Mouse (Mus musculus) embryonic facial prominence, embryonic 10.5 days (tissue): ENCODE data around the gene Klhl29. TPM values are rescaled to one million over a fixed set of nuclear protein-coding genes. Genes with fewer than 3 reads are reported as not detected.

ENCODE experiments used
- DNase-seq: peaks from one replicate; pipeline ENCODE4 v3.0.0-alpha.2; 2017; ENCODE audit warnings: low spot score
- H3K27ac ChIP-seq: fragments of 300-500 bp; sonication (generic); replicated peaks from 2 replicates; pipeline ENCODE4 v1.5.1; 2016; ENCODE audit warnings: mild to moderate bottlenecking
- H3K27me3 ChIP-seq: fragments of 300-500 bp; sonication (generic); replicated peaks from 2 replicates; pipeline ENCODE4 v1.6.1; 2016; ENCODE audit warnings: low read depth, mild to moderate bottlenecking; ENCODE audit not compliant: poor library complexity, severe bottlenecking
- H3K36me3 ChIP-seq: fragments of 300-500 bp; sonication (generic); replicated peaks from 2 replicates; pipeline ENCODE4 v1.6.1; 2016; ENCODE audit warnings: mild to moderate bottlenecking, moderate library complexity
- H3K4me1 ChIP-seq: fragments of 300-500 bp; sonication (generic); 2 replicates; pipeline ENCODE4 v1.6.1; 2016
- H3K4me3 ChIP-seq: fragments of 300-500 bp; sonication (generic); 2 replicates; pipeline ENCODE4 v1.5.1; 2016; ENCODE audit warnings: mild to moderate bottlenecking, moderate library complexity
- H3K9me3 ChIP-seq: fragments of 300-500 bp; sonication (generic); 2 replicates; pipeline ENCODE4 v1.6.1; 2016; ENCODE audit warnings: mild to moderate bottlenecking
- WGBS: fragments of 180-500 bp; shearing (Covaris S2); methylation state at CpG from one replicate; pipeline ENCODE4 v1.1.7; 2016; 5-methylcytosine and 5-hydroxymethylcytosine counted together
- polyA plus RNA-seq: library from polyadenylated mRNA; unstranded; fragments of >200 nt; fragmentation: Nextera tagmentation; extraction: Ambion mirVana; gene quantifications from 2 replicates; pipeline ENCODE4 v1.2.1, GENCODE M21; 2016

Klhl29 gene
- polyA plus RNA-seq, 1 experiment from 2014 or later = 1.00 TPM

GRCm38 (mm10) chr12:5255079-5255478 is 120.4 kb downstream of the Klhl29 start:
- no peak overlapping the region for H3K4me3 ChIP-seq
- no peaks in the 10 kb centered on the region for H3K9me3 ChIP-seq
- no peak overlapping the region for H3K27ac ChIP-seq
- H3K36me3 ChIP-seq = no peaks in the 10 kb centered on the region
- WGBS = 57% methylated on average over 9 of the region's 9 CpGs
- DNase-seq = no peak
- no peaks in the 10 kb centered on the region for H3K27me3 ChIP-seq
- H3K4me1 ChIP-seq = peaks cover 57% of the 10 kb centered on the region

- H3K4me1 ChIP-seq = peaks cover 63% of the 10 kb centered on the region
- H3K9me3 ChIP-seq = no peaks in the 10 kb centered on the region
- 82% methylated on average over 4 of the region's 4 CpGs for WGBS
- no peaks in the 10 kb centered on the region for H3K27me3 ChIP-seq
- H3K36me3 ChIP-seq = no peaks in the 10 kb centered on the region
- DNase-seq = no peak
- no peak overlapping the region for H3K4me3 ChIP-seq
- no peak overlapping the region; the same call in 1 of the 2 replicates for H3K27ac ChIP-seq
These were observed 121.1 kb downstream of the Klhl29 start for GRCm38 (mm10) chr12:5254246-5254982.

GRCm38 (mm10) chr12:5253289-5254005 is 122.0 kb downstream of the Klhl29 start:
- Histone ChIP-seq H3K27me3 (no peaks in the 10 kb centered on the region), H3K36me3 (no peaks in the 10 kb centered on the region), H3K27ac (peak overlapping the region; percentile 65), H3K4me1 (peaks cover 68% of the 10 kb centered on the region), H3K4me3 (no peak overlapping the region), H3K9me3 (no peaks in the 10 kb centered on the region)
- DNase-seq = no peak
- 76% methylated on average over 10 of the region's 10 CpGs for WGBS

- no peak overlapping the region for H3K4me3 ChIP-seq
- no peak for DNase-seq
- H3K9me3 ChIP-seq = no peaks in the 10 kb centered on the region
- 70% methylated on average over 2 of the region's 2 CpGs for WGBS
- H3K4me1 ChIP-seq = peaks cover 74% of the 10 kb centered on the region
- no peaks in the 10 kb centered on the region for H3K36me3 ChIP-seq
- H3K27ac ChIP-seq = no peak overlapping the region
- H3K27me3 ChIP-seq = no peaks in the 10 kb centered on the region
These were observed 122.9 kb downstream of the Klhl29 start for GRCm38 (mm10) chr12:5252569-5252968.

- DNase-seq = peak; percentile 48
- Histone ChIP-seq H3K27me3 (no peaks in the 10 kb centered on the region), H3K9me3 (no peaks in the 10 kb centered on the region), H3K4me1 (peaks cover 78% of the 10 kb centered on the region), H3K36me3 (no peaks in the 10 kb centered on the region), H3K4me3 (no peak overlapping the region), H3K27ac (peak overlapping the region; percentile 60)
- 12% methylated on average over 7 of the region's 7 CpGs for WGBS
These were observed 125.4 kb downstream of the Klhl29 start for GRCm38 (mm10) chr12:5250042-5250441.

GRCm38 (mm10) chr12:5249068-5249467 is 126.4 kb downstream of the Klhl29 start:
- no peaks in the 10 kb centered on the region for H3K27me3 ChIP-seq
- 80% methylated on average over 13 of the region's 13 CpGs for WGBS
- no peaks in the 10 kb centered on the region for H3K36me3 ChIP-seq
- H3K9me3 ChIP-seq = no peaks in the 10 kb centered on the region
- peaks cover 72% of the 10 kb centered on the region for H3K4me1 ChIP-seq
- no peak for DNase-seq
- no peak overlapping the region for H3K4me3 ChIP-seq
- peak overlapping the region; percentile 40; the same call in 1 of the 2 replicates for H3K27ac ChIP-seq

GRCm38 (mm10) chr12:5247505-5247904 is 128.0 kb downstream of the Klhl29 start:
- Histone ChIP-seq H3K9me3 (no peaks in the 10 kb centered on the region), H3K36me3 (no peaks in the 10 kb centered on the region), H3K27me3 (no peaks in the 10 kb centered on the region), H3K4me3 (no peak overlapping the region), H3K4me1 (peaks cover 69% of the 10 kb centered on the region), H3K27ac (no peak overlapping the region)
- no peak for DNase-seq
- 60% methylated on average over 6 of the region's 6 CpGs for WGBS

GRCm38 (mm10) chr12:5246721-5247341 is 128.7 kb downstream of the Klhl29 start:
- Histone ChIP-seq H3K27ac (no peak overlapping the region), H3K27me3 (no peaks in the 10 kb centered on the region), H3K4me1 (peaks cover 73% of the 10 kb centered on the region), H3K36me3 (no peaks in the 10 kb centered on the region), H3K4me3 (no peak overlapping the region), H3K9me3 (no peaks in the 10 kb centered on the region)
- 88% methylated on average over 15 of the region's 15 CpGs for WGBS
- no peak for DNase-seq

GRCm38 (mm10) chr12:5246193-5246621 is 129.3 kb downstream of the Klhl29 start:
- H3K36me3 ChIP-seq = no peaks in the 10 kb centered on the region
- no peak overlapping the region for H3K4me3 ChIP-seq
- no peak for DNase-seq
- 89% methylated on average over 9 of the region's 9 CpGs for WGBS
- peaks cover 73% of the 10 kb centered on the region for H3K4me1 ChIP-seq
- no peak overlapping the region for H3K27ac ChIP-seq
- H3K27me3 ChIP-seq = no peaks in the 10 kb centered on the region
- H3K9me3 ChIP-seq = no peaks in the 10 kb centered on the region

- H3K27ac ChIP-seq = peak overlapping the region; percentile 41; the same call in 1 of the 2 replicates
- 61% methylated on average over 4 of the region's 4 CpGs for WGBS
- H3K27me3 ChIP-seq = no peaks in the 10 kb centered on the region
- no peak for DNase-seq
- no peaks in the 10 kb centered on the region for H3K36me3 ChIP-seq
- H3K4me3 ChIP-seq = no peak overlapping the region
- peaks cover 69% of the 10 kb centered on the region for H3K4me1 ChIP-seq
- no peaks in the 10 kb centered on the region for H3K9me3 ChIP-seq
These were observed 130.3 kb downstream of the Klhl29 start for GRCm38 (mm10) chr12:5245207-5245597.

GRCm38 (mm10) chr12:5244431-5245206 is 130.9 kb downstream of the Klhl29 start:
- Histone ChIP-seq H3K27me3 (no peaks in the 10 kb centered on the region), H3K4me3 (no peak overlapping the region), H3K9me3 (no peaks in the 10 kb centered on the region), H3K4me1 (peaks cover 69% of the 10 kb centered on the region), H3K27ac (0 out of 2 replicates have a peak overlapping the region, but pooled peaks have one; percentile 41), H3K36me3 (no peaks in the 10 kb centered on the region)
- DNase-seq = no peak
- WGBS = 91% methylated on average over 10 of the region's 10 CpGs

- no peak for DNase-seq
- Histone ChIP-seq H3K4me3 (no peak overlapping the region), H3K36me3 (no peaks in the 10 kb centered on the region), H3K9me3 (no peaks in the 10 kb centered on the region), H3K27me3 (no peaks in the 10 kb centered on the region), H3K4me1 (peaks cover 69% of the 10 kb centered on the region), H3K27ac (no peak overlapping the region)
- 76% methylated on average over 6 of the region's 6 CpGs for WGBS
These were observed 131.6 kb downstream of the Klhl29 start for GRCm38 (mm10) chr12:5243867-5244266.
